Mouse (Mus musculus) WW6 (cell line): ENCODE data around the gene Vamp4.

ENCODE experiments used
- DNase-seq: peaks from one replicate; pipeline ENCODE4 v3.0.0-alpha.2; 2013; ENCODE audit warnings: low read depth, low spot score

The Vamp4 gene

GRCm38 (mm10) chr1:162648416-162648815, 78.1 kb downstream of the Vamp4 start:
- DNase-seq: no peak
